Mouse (Mus musculus) hindbrain, embryonic 16.5 days (tissue): ENCODE results near the gene Preb. TPM values are rescaled to one million over a fixed set of nuclear protein-coding genes. Genes with fewer than 3 reads are reported as not detected.

Experiments used
- ATAC-seq: fragments of 200-750 bp; cut with Nextera tagmentation; 2 replicates; pipeline ENCODE4 v1.8.0; 2017; ENCODE audit warnings: moderate TSS enrichment, moderate library complexity
- H3K27ac ChIP-seq: fragments of 300-500 bp; sonication (generic); 2 replicates; pipeline ENCODE4 v1.5.1; 2014; ENCODE audit warnings: low read depth, mild to moderate bottlenecking, control low read depth, low read length, moderate library complexity
- H3K27me3 ChIP-seq: fragments of 300-500 bp; sonication (generic); replicated peaks from 2 replicates; pipeline ENCODE4 v1.6.1; 2014; ENCODE audit warnings: low read length; ENCODE audit not compliant: control insufficient read depth, insufficient read depth
- H3K36me3 ChIP-seq: fragments of 300-500 bp; sonication (generic); 2 replicates; pipeline ENCODE4 v1.6.1; 2014; ENCODE audit warnings: mild to moderate bottlenecking, low read length, moderate library complexity, mixed read lengths; ENCODE audit not compliant: control insufficient read depth, insufficient read depth
- H3K4me1 ChIP-seq: fragments of 300-500 bp; sonication (generic); 2 replicates; pipeline ENCODE4 v1.6.1; 2014; ENCODE audit warnings: low read depth, low read length; ENCODE audit not compliant: control insufficient read depth, insufficient read depth
- H3K4me2 ChIP-seq: fragments of 300-500 bp; sonication (generic); 2 replicates; pipeline ENCODE4 v1.6.1; 2014; ENCODE audit warnings: mild to moderate bottlenecking, low read length, control low read depth, moderate library complexity
- H3K4me3 ChIP-seq: fragments of 300-500 bp; sonication (generic); 2 replicates; pipeline ENCODE4 v1.5.1; 2014; ENCODE audit warnings: mild to moderate bottlenecking, low read length, control low read depth, moderate library complexity
- H3K9ac ChIP-seq: fragments of 300-500 bp; sonication (generic); 2 replicates; pipeline ENCODE4 v1.6.1; 2014; ENCODE audit warnings: low read depth, mild to moderate bottlenecking, control low read depth, low read length, moderate library complexity
- H3K9me3 ChIP-seq: fragments of 300-500 bp; sonication (generic); 2 replicates; pipeline ENCODE4 v1.6.1; 2014; ENCODE audit warnings: mild to moderate bottlenecking, low read length, moderate library complexity; ENCODE audit not compliant: control insufficient read depth
- WGBS: fragments of 180-500 bp; shearing (Covaris S2); extraction: QIAGEN DNeasy Blood & Tissue Kit; methylation state at CpG from one replicate; pipeline ENCODE4 v1.1.7; 2014; 5-methylcytosine and 5-hydroxymethylcytosine counted together
- polyA plus RNA-seq: library from polyadenylated mRNA; unstranded; fragments of >200 nt; fragmentation: Nextera tagmentation; extraction: Ambion mirVana; gene quantifications from 2 replicates; pipeline ENCODE4 v1.2.1, GENCODE M21; 2015

Preb gene
- polyA plus RNA-seq, 1 experiment from 2014 or later = 123 TPM

DNA sequence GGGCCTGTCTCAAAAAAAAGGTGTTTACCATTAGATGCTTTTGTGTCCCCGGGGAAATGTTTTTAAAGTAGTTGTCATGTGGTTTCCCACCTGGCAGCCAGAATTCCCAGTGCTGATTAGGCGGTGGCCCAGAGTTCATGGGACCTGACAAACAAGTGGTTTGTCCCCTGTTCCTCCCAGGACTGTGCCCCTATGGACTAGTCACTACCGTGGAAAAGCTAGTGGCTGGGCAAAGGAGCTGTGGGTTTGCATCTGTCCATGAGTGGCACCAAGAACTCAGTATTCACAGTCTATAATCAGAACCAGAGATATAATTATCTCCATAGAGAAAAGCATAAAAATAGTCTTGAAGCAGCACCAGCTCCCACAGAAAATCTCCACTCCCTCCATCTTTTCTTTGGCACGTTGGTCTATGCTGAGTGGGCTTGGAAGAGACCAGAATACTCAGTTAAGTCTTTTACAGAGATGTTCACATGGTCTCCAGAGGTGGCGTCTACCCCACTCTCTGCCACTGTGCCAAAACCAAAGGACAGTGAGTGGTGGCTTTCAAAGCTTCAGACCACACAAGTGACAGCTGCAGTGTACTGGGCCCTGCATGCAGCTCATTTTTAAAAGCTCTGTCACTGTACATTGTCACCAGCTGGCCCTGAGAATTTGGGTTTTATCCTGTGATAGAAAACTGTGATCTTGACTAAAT, 33.0 kb upstream of the Preb start:
- ATAC-seq = no peak
- no peak overlapping the region for H3K9ac ChIP-seq

DNA sequence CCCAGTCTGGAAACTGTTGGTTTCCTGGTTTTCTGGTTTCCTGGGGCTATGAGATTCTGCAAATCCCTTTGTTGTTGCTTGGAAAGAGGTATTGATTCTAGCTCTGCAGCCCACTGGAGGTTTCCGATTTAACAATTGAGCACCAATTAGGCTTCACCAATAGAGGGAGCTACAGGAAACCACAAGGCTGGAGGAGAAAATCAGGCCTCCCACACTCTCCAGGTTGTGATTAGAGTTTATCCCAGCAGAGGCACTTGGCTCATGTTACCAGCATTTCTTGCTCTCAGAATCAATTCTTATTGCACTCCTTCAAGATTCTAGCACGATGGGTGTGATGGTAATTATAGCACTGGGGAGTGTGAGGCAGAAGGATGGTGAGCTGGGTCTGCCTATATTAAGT, 22.2 kb upstream of the Preb start:
- Histone ChIP-seq H3K36me3 (no peaks in the 10 kb centered on the region), H3K4me3 (no peak overlapping the region), H3K27me3 (no peaks in the 10 kb centered on the region), H3K9me3 (no peaks in the 10 kb centered on the region), H3K4me1 (no peaks in the 10 kb centered on the region), H3K9ac (no peak overlapping the region), H3K4me2 (no peak overlapping the region), H3K27ac (no peak overlapping the region)
- 18% methylated on average over 2 of the region's 2 CpGs for WGBS
- ATAC-seq = no peak

More for the DNA sequence above, 33.0 kb upstream of the Preb start:
- Histone ChIP-seq H3K4me1 (no peaks in the 10 kb centered on the region), H3K27me3 (no peaks in the 10 kb centered on the region), H3K9me3 (no peaks in the 10 kb centered on the region), H3K4me2 (no peak overlapping the region), H3K36me3 (no peaks in the 10 kb centered on the region), H3K27ac (no peak overlapping the region), H3K4me3 (no peak overlapping the region)
- WGBS = 72% methylated on average over 5 of the region's 5 CpGs

DNA sequence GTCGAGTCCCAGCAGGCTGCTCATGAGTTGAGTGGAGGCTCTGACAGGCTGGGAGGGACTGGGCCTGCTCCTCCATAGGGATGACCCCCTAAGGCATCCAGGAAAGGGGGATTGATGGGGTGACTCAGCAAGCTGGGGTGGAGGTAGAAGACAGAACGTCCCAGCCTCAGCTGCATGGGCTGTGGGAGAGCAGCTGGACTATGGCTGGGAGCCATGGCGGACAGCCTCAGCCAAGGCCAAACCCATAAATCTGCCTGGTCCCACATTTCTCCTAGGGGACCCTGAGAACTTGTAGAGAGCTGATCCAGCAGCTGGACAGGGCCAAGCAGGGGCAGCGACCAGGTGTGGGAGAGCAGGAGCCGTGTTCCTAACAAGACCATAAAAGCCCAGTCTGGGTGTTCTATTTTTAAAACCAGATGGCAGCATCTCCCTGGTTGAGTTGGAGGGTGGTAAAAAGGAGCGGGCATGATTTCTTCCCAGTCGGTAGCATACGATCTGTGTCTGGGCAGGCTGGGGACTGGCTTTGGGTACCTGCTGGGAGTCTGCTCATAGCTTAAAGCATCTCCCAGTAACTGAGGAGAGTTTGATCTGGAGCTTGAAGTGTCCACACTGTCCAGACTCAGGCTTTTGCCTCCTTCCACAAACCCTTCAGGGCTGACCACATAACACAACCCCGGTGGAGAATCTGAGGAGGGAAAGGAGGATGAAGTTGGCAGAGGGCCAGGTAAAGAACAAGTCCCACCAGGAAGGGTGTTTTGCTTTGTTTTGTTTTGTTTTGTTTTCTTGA, 14.9 kb upstream of the Preb start:
- H3K4me3 ChIP-seq = no peak overlapping the region
- no peaks in the 10 kb centered on the region for H3K9me3 ChIP-seq
- 64% methylated on average over 9 of the region's 9 CpGs for WGBS
- no peak overlapping the region for H3K27ac ChIP-seq
- ATAC-seq = no peak
- no peak overlapping the region for H3K4me2 ChIP-seq
- no peaks in the 10 kb centered on the region for H3K27me3 ChIP-seq
- no peak overlapping the region for H3K9ac ChIP-seq
- no peaks in the 10 kb centered on the region for H3K36me3 ChIP-seq
- no peaks in the 10 kb centered on the region for H3K4me1 ChIP-seq

DNA sequence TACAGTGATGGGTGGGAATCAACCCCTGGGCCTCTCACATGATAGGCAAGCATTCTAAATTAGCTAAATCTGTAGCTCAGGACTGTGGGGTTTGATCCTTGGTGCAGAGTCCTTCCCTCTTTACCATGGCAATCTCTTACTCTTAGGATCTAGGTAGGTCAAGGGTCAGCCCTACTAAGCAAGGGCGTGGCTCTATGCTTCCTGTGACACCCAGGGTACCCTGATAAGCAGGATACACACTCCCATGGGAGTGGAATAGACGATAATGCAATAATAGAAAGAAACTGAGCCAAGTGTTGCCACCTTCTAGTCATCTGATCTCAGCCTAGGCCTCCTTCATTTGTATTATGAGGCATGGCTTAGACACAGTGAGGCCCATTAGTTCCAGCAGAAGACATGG, 9.3 kb upstream of the Preb start:
- Histone ChIP-seq H3K9me3 (no peaks in the 10 kb centered on the region), H3K4me1 (no peaks in the 10 kb centered on the region), H3K9ac (no peak overlapping the region), H3K4me3 (no peak overlapping the region), H3K4me2 (no peak overlapping the region), H3K36me3 (no peaks in the 10 kb centered on the region), H3K27me3 (no peaks in the 10 kb centered on the region), H3K27ac (no peak overlapping the region)
- WGBS = 84% methylated on average over 2 of the region's 2 CpGs
- ATAC-seq = no peak

DNA sequence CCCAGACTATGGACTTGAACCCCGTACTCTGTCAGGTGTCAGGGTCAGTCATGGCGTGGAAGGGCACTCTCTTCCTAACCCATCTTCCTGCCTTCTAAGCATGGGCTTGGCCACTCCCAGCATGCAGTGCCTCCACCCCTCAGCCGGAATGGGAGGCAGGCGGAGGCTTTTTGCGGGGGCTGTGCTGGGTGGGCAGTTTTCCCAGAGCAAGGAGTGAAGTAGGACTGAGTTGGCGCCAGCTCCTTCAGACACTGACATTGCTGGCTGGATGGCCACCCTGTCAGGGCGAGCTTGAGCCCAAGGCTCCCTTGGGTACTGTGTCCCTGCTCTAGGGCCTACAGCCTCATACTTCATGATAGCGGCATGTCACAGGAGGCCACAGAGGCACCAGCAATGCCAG, 8.3 kb upstream of the Preb start, which contains the start of gene Tcf23:
Tcf23 (plus strand) TSS at position 247 of the 400 bp plus-strand sequence.
- 83% methylated on average over 8 of the region's 8 CpGs for WGBS
- H3K27me3 ChIP-seq = no peaks in the 10 kb centered on the region

DNA sequence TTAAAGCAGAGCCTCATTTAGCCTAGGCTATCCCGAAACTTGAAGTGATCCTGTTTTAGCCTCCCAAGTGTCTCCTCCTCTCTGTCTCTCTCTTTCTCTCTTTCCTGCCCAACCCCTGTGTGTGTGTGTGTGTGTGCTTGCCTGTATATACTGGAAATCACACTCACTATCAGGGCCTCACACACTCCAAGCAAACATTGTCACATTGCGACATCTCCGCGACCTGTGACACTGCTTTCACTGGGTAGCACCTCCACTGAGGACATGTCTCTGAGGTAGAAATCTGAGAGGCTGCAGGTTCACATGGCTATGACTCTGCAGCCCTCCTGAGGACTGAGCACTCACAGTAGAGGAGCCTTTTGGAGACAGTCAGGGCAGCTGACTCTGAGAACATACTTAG, 6.0 kb upstream of the Preb start:
- Histone ChIP-seq H3K4me3 (no peak overlapping the region), H3K4me1 (no peaks in the 10 kb centered on the region), H3K36me3 (no peaks in the 10 kb centered on the region), H3K9ac (no peak overlapping the region), H3K4me2 (no peak overlapping the region), H3K27ac (no peak overlapping the region), H3K27me3 (no peaks in the 10 kb centered on the region), H3K9me3 (no peaks in the 10 kb centered on the region)
- ATAC-seq = no peak
- WGBS = 87% methylated on average over 4 of the region's 4 CpGs

More for the DNA sequence above, 8.3 kb upstream of the Preb start, which contains the start of gene Tcf23:
- Histone ChIP-seq H3K4me1 (no peaks in the 10 kb centered on the region), H3K27ac (no peak within 1 kb of the TSS), H3K9me3 (no peaks in the 10 kb centered on the region), H3K36me3 (no peaks in the 10 kb centered on the region), H3K4me2 (no peak within 1 kb of the TSS), H3K9ac (no peak within 1 kb of the TSS), H3K4me3 (no peak within 1 kb of the TSS)
- ATAC-seq = no peak

DNA sequence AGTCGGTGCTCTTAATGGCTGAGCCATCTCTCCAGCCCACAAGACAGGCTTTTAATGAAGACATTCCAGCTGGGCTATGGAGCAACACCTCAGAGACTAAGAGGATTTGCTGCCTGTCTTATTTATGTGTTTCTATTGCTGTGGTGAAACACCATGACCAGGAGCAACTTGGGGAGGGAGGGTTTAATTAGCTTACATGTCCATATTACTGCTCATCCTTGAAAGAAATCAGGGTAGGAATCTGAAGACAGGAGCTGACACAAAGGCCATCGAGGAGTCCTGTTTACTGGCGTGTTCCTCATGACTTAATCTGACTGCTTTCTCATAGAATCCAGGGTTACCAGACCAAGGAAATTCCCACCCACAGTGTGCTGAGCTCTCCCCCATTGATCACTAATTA, 3.8 kb upstream of the Preb start:
- no peak overlapping the region for H3K9ac ChIP-seq
- H3K36me3 ChIP-seq = no peaks in the 10 kb centered on the region
- ATAC-seq = no peak
- no peaks in the 10 kb centered on the region for H3K27me3 ChIP-seq
- no peak overlapping the region for H3K4me2 ChIP-seq
- H3K4me1 ChIP-seq = peaks cover 6% of the 10 kb centered on the region
- H3K9me3 ChIP-seq = no peaks in the 10 kb centered on the region
- H3K4me3 ChIP-seq = no peak overlapping the region
- WGBS = 57% methylated on average over 3 of the region's 3 CpGs
- H3K27ac ChIP-seq = no peak overlapping the region

DNA sequence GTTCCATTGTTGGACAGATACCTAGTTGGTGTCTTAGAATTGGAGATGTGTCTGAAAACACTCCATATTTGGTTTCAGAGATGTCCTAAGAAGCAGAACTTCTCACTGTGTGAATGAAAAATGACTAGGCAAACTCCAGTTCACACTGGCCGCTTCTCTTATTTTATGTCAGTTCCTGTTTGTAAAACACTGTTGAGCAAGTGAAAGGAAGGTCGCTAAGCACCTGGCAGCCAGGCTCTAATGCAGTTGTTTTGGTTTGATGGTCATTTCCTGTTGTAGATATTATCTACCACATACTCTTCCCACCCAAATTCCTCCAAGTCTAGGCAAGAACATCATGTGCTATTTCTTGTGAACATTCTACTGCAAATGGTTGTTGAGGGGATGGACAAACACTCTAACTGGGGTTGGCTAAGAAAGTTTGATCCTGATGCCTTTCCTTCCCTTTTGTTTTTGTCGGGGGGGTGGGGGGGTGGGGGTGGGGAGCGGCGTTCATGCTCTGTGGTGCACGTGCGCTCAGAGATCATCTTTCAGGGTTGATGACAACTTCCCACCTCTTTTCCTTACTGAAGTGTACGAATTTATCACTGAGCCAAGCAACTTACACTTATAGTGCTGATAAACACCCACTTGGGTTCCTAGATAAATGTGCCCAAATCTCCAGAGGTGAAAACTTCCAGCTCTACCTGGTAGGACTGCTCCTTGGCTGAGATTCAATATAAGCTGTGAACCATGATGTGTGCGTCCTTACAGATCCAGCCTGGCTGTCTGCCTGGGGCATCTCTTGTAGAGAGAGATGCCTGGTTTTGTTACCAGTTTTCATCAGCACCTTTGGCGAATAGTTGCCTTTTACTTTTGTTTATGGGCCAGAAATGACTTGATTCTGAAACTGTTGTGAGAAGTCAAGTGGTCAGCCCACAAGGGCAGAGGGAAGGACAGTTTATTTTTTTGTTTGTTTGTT, 1.7 kb upstream of the Preb start:
- no peak overlapping the region for H3K4me2 ChIP-seq
- peaks cover 7% of the 10 kb centered on the region; the same call in 1 of the 2 replicates for H3K36me3 ChIP-seq
- H3K9ac ChIP-seq = no peak overlapping the region
- H3K4me1 ChIP-seq = peaks cover 21% of the 10 kb centered on the region
- H3K4me3 ChIP-seq = no peak overlapping the region
- H3K27ac ChIP-seq = no peak overlapping the region
- no peak for ATAC-seq
- no peaks in the 10 kb centered on the region for H3K27me3 ChIP-seq
- H3K9me3 ChIP-seq = no peaks in the 10 kb centered on the region
- 82% methylated on average over 10 of the region's 10 CpGs for WGBS
